Mouse (Mus musculus) intestine, embryonic 15.5 days (tissue): ENCODE data around the gene Clns1a. TPM values are rescaled to one million over a fixed set of nuclear protein-coding genes. Genes with fewer than 3 reads are reported as not detected.

Experiments used
- ATAC-seq: fragments of 200-750 bp; cut with Nextera tagmentation; 2 replicates; pipeline ENCODE4 v1.8.0; 2017; ENCODE audit warnings: moderate TSS enrichment, moderate library complexity
- H3K27ac ChIP-seq: fragments of 300-500 bp; sonication (generic); 2 replicates; pipeline ENCODE4 v1.5.1; 2015; ENCODE audit warnings: mild to moderate bottlenecking, inconsistent platforms
- H3K27me3 ChIP-seq: fragments of 300-500 bp; sonication (generic); replicated peaks from 2 replicates; pipeline ENCODE4 v1.6.1; 2015; ENCODE audit warnings: inconsistent platforms
- H3K36me3 ChIP-seq: fragments of 300-500 bp; sonication (generic); 2 replicates; pipeline ENCODE4 v1.6.1; 2015; ENCODE audit warnings: inconsistent platforms
- H3K4me1 ChIP-seq: fragments of 300-500 bp; sonication (generic); replicated peaks from 2 replicates; pipeline ENCODE4 v1.6.1; 2015; ENCODE audit warnings: inconsistent platforms
- H3K4me2 ChIP-seq: fragments of 300-500 bp; sonication (generic); replicated peaks from 2 replicates; pipeline ENCODE4 v1.6.1; 2015; ENCODE audit warnings: mild to moderate bottlenecking, inconsistent platforms
- H3K4me3 ChIP-seq: fragments of 300-500 bp; sonication (generic); replicated peaks from 2 replicates; pipeline ENCODE4 v1.5.1; 2015; ENCODE audit warnings: inconsistent platforms
- H3K9ac ChIP-seq: fragments of 300-500 bp; sonication (generic); 2 replicates; pipeline ENCODE4 v1.6.1; 2015; ENCODE audit warnings: inconsistent platforms
- H3K9me3 ChIP-seq: fragments of 300-500 bp; sonication (generic); 2 replicates; pipeline ENCODE4 v1.6.1; 2016; ENCODE audit warnings: inconsistent platforms
- WGBS: fragments of 180-500 bp; shearing (Covaris S2); methylation state at CpG from one replicate; pipeline ENCODE4 v1.1.7; 2015; 5-methylcytosine and 5-hydroxymethylcytosine counted together
- polyA plus RNA-seq: library from polyadenylated mRNA; unstranded; fragments of >200 nt; fragmentation: Nextera tagmentation; extraction: Ambion mirVana; gene quantifications from 2 replicates; pipeline ENCODE4 v1.2.1, GENCODE M21; 2015

Clns1a gene
- polyA plus RNA-seq, 1 experiment from 2014 or later = 161 TPM

DNA sequence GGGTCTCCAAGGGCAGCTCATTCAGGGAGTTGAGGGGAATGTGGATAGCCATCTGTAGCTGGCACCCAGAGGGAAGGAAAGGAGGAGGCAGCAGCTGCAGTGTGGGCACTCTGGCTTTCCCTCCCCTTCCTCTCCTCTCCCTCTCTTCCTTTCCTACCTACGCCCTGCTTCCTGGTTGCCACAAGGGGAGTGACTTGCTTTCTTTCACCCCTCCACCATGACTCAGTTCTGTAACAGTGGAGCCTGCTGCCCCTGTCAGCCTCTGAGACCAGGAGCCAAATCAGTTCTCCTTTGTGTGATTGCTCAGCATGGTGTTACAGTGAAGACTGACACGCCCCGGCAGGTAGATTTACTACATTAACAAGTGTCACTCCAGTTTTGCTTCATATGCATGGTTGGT is 12.8 kb downstream of the Clns1a start:
- H3K9ac ChIP-seq = no peak overlapping the region
- no peaks in the 10 kb centered on the region for H3K4me1 ChIP-seq
- ATAC-seq = no peak
- 89% methylated on average over 3 of the region's 3 CpGs for WGBS
- peaks cover 6% of the 10 kb centered on the region; the same call in 1 of the 2 replicates for H3K36me3 ChIP-seq
- no peak overlapping the region for H3K4me3 ChIP-seq
- H3K9me3 ChIP-seq = no peaks in the 10 kb centered on the region
- H3K27ac ChIP-seq = no peak overlapping the region
- no peaks in the 10 kb centered on the region for H3K27me3 ChIP-seq
- H3K4me2 ChIP-seq = no peak overlapping the region

DNA sequence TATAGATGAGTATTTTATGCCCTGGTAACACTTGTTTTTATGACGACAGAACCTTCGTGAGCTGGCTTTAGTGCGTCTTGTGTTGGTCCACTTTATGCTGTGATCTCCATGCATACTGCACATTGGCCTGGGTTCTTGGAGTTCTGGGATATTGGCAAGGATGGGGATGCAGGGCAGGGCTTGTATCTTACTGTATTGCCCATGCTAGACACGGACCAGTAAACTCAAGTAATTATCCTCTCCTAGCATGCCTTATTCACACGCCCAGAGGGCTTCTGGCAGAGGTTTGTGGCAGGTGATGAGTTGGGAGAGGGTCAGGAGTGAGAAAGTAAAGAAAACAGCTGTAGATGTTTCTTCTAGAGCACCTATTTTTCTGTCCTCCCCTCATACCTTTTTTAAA is 18.2 kb downstream of the Clns1a start:
- no peaks in the 10 kb centered on the region for H3K4me1 ChIP-seq
- no peak overlapping the region for H3K4me2 ChIP-seq
- 96% methylated on average over 5 of the region's 5 CpGs for WGBS
- H3K9ac ChIP-seq = no peak overlapping the region
- H3K27ac ChIP-seq = no peak overlapping the region
- no peaks in the 10 kb centered on the region for H3K27me3 ChIP-seq
- no peak overlapping the region for H3K4me3 ChIP-seq
- H3K9me3 ChIP-seq = no peaks in the 10 kb centered on the region
- ATAC-seq = no peak
- peaks cover 12% of the 10 kb centered on the region for H3K36me3 ChIP-seq

DNA sequence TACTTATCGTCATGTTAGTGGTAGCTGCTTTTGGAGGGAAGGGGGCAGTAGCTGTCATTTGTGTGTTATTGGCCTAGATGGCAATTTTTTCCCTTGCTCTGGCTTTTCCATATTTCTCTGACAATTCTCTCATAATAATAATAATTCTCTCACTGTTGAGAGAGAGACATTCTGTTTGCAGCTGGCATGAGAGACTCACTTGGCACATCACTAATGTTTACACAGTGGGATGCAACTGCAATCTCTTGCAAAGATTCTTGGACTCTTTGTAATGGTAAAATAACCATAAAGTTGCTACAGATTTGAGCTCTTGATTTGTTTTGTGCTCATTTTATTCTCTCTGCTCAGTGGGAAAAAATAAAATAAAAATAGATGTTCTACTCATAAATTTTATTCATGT is 20.9 kb downstream of the Clns1a start:
- peaks cover 14% of the 10 kb centered on the region for H3K36me3 ChIP-seq

DNA sequence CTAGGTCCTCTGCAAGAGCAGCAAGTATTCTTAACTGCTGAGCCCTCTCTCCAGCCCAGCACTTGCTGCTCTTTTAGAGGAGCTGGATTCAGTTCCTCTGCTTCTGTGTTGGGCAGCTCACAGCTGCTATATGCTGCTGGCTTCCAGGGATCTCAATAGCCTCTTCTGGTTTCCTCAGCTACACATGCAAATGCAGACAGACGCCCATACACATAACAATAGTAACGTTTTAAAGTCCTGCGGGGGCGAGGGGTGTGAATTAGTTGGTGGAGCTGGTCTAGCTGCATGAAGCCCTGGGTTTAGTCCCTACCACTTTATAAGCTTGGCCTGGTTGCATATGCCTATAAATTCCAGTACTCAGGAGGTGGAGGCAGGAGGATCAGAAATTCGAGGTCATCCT is 22.6 kb downstream of the Clns1a start:
- H3K27ac ChIP-seq = no peak overlapping the region
- H3K4me1 ChIP-seq = no peaks in the 10 kb centered on the region
- ATAC-seq = no peak
- 79% methylated on average over 5 of the region's 5 CpGs for WGBS
- H3K36me3 ChIP-seq = peaks cover 14% of the 10 kb centered on the region
- H3K4me2 ChIP-seq = no peak overlapping the region
- no peaks in the 10 kb centered on the region for H3K9me3 ChIP-seq
- H3K27me3 ChIP-seq = no peaks in the 10 kb centered on the region
- no peak overlapping the region for H3K4me3 ChIP-seq
- no peak overlapping the region for H3K9ac ChIP-seq

More for the DNA sequence above, 20.9 kb downstream of the Clns1a start:
- Histone ChIP-seq H3K4me2 (no peak overlapping the region), H3K27me3 (no peaks in the 10 kb centered on the region), H3K9ac (no peak overlapping the region), H3K27ac (no peak overlapping the region), H3K4me3 (no peak overlapping the region), H3K4me1 (no peaks in the 10 kb centered on the region), H3K9me3 (no peaks in the 10 kb centered on the region)
- ATAC-seq = no peak
- 93% methylated on average over 1 of the region's 1 CpGs for WGBS

DNA sequence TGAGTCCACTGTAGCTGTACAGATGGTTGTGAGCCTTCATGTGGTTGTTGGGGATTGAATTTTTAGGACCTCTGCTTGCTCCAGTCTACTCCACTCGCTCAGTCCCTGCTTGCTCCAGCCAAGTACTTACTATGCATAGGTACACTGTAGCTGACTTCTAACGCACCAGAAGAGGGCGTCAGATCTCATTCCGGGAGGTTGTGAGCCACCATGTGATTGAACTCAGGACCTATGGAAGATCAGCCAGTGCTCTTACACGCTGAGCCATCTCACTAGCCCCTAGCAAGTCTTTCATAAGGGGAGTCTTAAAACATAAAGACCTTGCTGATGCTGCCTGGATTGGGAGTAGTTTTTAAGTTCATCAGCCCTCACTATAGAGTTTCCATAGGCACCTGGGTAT is 23.7 kb downstream of the Clns1a start:
- WGBS = 87% methylated on average over 5 of the region's 5 CpGs
- H3K4me1 ChIP-seq = no peaks in the 10 kb centered on the region

DNA sequence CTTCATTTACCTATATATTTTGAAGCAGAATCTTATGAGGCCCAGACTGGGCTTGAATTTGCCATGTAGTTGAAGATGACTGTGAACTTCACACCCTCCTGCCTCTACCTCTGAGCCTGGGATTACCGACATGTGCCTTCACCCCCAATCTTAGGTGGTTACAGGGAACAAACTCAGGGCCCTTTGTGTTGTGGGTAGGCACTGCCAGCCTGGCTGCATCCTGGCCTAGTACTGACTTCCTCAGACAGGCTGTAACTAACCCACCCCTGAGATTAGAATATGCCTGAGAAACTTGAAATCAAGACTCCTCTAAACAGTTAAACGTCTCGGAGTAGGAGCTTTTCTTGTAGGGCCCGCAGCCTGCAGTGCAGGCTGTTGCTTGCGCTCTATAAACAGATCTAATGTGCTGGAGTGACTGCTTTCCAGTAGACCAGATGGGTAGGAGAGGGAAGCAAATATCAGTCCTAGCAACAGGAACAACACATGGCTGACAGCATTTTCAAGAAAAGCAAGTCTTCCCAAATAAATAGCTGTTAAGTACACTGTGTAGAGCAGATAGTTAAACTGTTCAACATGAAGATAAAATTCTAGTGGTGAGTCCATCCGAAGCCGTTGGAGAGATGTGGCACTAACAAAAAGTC is 26.0 kb downstream of the Clns1a start:
- no peak overlapping the region for H3K4me3 ChIP-seq
- H3K4me2 ChIP-seq = no peak overlapping the region
- H3K9me3 ChIP-seq = no peaks in the 10 kb centered on the region
- no peaks in the 10 kb centered on the region for H3K4me1 ChIP-seq
- H3K9ac ChIP-seq = no peak overlapping the region
- H3K36me3 ChIP-seq = peaks cover 14% of the 10 kb centered on the region
- 86% methylated on average over 7 of the region's 7 CpGs for WGBS
- H3K27me3 ChIP-seq = no peaks in the 10 kb centered on the region
- no peak for ATAC-seq
- H3K27ac ChIP-seq = no peak overlapping the region

More for the DNA sequence above, 23.7 kb downstream of the Clns1a start:
- H3K27ac ChIP-seq = no peak overlapping the region
- no peak overlapping the region for H3K9ac ChIP-seq
- no peaks in the 10 kb centered on the region for H3K27me3 ChIP-seq
- H3K9me3 ChIP-seq = no peaks in the 10 kb centered on the region
- ATAC-seq = no peak
- H3K36me3 ChIP-seq = peaks cover 8% of the 10 kb centered on the region
- H3K4me2 ChIP-seq = no peak overlapping the region
- no peak overlapping the region for H3K4me3 ChIP-seq

DNA sequence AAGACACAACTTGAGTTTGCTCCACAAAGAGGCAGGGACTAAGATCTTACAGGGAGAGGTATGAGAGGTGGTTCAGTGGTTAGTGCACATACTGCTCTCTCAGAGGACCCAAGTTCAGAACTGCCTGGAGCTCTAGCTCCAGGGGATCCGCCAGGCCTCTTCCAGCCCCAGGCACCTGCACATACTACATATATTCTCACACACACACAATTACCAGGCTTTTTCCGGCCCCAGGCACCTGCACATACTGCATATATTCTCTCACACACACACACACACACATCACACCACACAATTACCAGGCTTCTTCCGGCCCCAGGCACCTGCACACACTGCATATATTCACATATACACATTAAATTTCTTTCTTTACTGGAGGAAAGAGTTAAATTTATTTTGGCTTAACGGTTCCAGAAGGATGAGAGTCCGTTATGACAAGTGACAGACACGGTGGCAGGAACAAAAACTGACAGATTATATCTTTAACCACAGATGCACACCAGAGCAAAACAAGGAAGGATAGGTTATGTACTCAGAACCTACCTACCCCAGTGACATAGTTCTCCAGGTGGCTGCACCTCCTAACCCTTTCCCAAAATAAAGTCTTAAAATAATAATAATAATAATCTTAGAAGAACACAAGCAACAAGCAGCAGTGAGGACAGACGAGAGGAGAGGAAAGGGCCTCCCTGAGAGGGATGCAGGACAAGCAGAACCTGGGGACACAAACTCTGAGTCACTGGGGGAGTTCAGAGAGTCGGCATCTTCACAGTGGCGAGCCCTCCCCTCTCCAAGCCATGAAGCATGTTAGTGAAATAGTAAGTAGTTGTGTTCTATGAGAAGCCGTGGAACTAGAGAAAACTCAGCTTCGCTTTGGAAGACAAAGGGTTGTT is 27.5 kb downstream of the Clns1a start:
- Histone ChIP-seq H3K4me1 (no peaks in the 10 kb centered on the region), H3K9me3 (no peaks in the 10 kb centered on the region), H3K4me3 (no peak overlapping the region), H3K36me3 (peaks cover 13% of the 10 kb centered on the region), H3K27ac (no peak overlapping the region), H3K9ac (no peak overlapping the region), H3K4me2 (no peak overlapping the region), H3K27me3 (no peaks in the 10 kb centered on the region)
- no peak for ATAC-seq
- WGBS = 81% methylated on average over 11 of the region's 11 CpGs

DNA sequence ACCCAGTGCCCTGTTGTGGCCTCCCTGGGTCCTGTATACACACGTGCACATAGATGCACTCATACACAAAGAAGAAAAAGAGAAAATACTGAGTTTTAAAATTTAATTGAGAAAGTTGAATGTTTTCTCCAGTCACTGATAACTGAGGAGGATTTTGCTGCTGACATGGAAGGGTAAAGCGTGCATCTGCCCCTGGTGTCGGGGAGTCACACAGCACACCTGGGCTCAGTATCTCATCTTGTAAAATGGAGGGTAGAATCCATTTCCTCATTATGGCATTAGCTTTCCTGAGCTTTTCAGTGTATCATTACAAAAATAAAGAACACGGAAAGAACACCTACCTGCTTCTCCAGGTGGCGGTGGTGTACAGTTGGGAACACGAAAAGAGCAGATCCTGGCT is 29.0 kb downstream of the Clns1a start:
- Histone ChIP-seq H3K4me1 (no peaks in the 10 kb centered on the region), H3K9me3 (no peaks in the 10 kb centered on the region), H3K27me3 (no peaks in the 10 kb centered on the region), H3K27ac (no peak overlapping the region), H3K9ac (no peak overlapping the region), H3K4me2 (no peak overlapping the region), H3K4me3 (no peak overlapping the region), H3K36me3 (peaks cover 6% of the 10 kb centered on the region; the same call in 1 of the 2 replicates)
- 92% methylated on average over 6 of the region's 6 CpGs for WGBS
- ATAC-seq = no peak

DNA sequence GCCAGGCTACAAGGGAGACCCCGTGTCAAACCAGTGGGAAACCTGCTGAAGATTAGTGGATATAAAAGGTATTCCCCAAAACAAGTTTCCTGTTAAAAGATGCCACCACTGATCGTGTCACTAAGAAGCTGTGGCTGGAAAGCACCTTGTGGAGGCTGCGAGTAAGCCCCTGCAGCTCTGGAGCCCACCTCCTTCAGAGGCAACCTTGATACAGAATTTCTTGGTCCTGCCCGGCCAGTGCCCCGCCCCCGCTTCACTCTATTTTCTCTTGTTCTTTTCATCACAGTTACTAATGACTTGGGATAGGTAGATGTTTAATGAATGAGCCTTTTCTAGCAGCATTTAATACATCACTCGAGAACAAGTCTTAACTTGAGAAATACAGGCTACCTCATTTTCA is 29.6 kb downstream of the Clns1a start:
- Histone ChIP-seq H3K36me3 (peaks cover 6% of the 10 kb centered on the region; the same call in 1 of the 2 replicates), H3K9ac (no peak overlapping the region), H3K4me3 (no peak overlapping the region), H3K27me3 (no peaks in the 10 kb centered on the region), H3K4me2 (no peak overlapping the region), H3K9me3 (no peaks in the 10 kb centered on the region), H3K27ac (no peak overlapping the region), H3K4me1 (no peaks in the 10 kb centered on the region)
- 87% methylated on average over 7 of the region's 7 CpGs for WGBS
- no peak for ATAC-seq

DNA sequence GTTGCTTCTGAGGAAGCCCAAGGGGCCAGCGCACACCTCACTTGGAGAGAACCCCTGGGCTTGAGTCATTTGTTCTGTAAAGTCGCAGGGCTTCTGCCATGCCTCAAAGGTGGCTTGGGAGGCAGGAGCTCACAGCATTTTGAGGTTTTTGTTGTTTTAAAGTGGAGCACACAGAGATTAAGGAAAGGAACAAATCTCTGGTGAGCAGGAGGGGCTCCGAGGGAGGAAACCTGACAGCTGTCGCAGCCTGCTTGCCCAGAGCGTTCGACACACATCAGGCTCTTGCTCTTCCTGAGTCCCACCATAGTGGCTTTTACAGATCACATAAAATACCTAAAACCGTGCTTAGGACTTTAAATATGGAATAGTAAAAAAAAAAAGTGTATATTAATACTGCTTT is 30.3 kb downstream of the Clns1a start:
- WGBS = 78% methylated on average over 7 of the region's 7 CpGs
- H3K4me3 ChIP-seq = no peak overlapping the region
- H3K9ac ChIP-seq = no peak overlapping the region
- no peak overlapping the region for H3K27ac ChIP-seq
- peaks cover 6% of the 10 kb centered on the region; the same call in 1 of the 2 replicates for H3K36me3 ChIP-seq
- H3K27me3 ChIP-seq = no peaks in the 10 kb centered on the region
- H3K4me1 ChIP-seq = no peaks in the 10 kb centered on the region
- no peak overlapping the region for H3K4me2 ChIP-seq
- no peak for ATAC-seq
- no peaks in the 10 kb centered on the region for H3K9me3 ChIP-seq

DNA sequence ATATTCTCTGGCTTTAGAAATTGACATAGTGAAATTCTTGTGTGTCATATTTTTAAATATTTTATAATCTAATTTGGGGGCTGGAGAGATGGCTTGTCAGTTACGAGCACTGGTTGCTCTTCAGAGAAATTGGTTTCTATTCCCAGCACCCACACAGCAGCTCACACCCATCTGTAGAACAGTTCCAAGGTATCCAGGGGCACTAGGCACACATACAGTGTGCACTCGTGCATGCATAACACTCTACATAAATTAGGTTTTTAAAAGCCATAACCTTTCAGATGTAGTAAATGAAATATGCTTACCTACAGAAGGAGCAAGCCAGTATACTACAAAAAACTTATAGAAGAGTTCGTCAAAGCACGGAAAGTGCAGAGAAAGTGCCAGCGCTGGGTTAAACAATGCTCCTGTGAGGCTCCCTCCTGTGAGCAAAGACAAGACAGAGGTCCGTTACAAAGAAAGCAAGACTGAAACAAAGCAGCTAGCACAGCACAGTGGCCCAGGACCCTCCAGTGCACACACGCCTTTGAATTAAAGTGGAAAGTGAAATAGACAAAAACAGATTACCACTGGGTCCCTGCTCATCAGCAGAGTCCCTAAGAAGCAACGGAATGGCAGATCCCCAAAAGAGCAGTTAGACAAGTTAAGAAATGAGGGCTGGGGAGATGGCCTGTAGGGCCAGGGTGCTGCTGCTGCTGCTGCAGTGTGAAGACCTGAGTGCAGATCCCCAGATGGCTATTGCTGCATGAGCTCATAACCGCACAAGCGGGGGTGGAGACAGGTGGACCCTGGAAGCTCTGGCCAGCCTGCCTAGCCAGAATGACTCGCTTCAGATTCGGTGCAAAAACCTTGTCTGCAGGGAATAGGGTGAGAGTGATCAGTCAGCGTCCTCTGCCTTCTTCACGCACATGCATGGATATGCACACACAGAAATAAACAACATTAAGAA is 32.5 kb downstream of the Clns1a start:
- no peaks in the 10 kb centered on the region for H3K4me1 ChIP-seq
- no peaks in the 10 kb centered on the region for H3K27me3 ChIP-seq
- no peak overlapping the region for H3K4me3 ChIP-seq
- ATAC-seq = no peak
- H3K4me2 ChIP-seq = no peak overlapping the region
- peaks cover 6% of the 10 kb centered on the region; the same call in 1 of the 2 replicates for H3K36me3 ChIP-seq
- no peak overlapping the region for H3K9ac ChIP-seq
- WGBS = 73% methylated on average over 14 of the region's 14 CpGs
- no peak overlapping the region for H3K27ac ChIP-seq
- H3K9me3 ChIP-seq = no peaks in the 10 kb centered on the region

DNA sequence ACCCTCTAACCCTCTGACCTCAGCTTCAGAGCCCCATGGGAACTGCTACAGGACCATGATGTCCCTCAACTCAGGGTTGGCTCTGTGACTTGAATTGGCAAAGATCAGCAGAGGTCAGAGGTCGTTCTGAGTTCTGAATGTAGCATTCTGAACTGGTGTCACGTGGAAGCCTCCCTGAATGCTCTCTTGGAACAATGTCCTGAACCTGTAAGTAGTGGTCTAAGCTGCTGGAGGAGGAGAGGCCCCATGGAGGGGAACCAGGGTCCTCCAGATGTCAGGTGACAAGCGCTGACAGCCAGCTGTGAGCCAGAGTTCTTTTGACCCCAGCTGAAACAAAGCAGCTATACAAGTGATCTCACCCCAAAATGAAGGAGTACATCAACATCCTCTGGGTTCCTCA is 34.0 kb downstream of the Clns1a start:
- peaks cover 3% of the 10 kb centered on the region; the same call in 1 of the 2 replicates for H3K36me3 ChIP-seq
- no peaks in the 10 kb centered on the region for H3K27me3 ChIP-seq
- ATAC-seq = no peak
- WGBS = 67% methylated on average over 3 of the region's 3 CpGs
- H3K4me2 ChIP-seq = no peak overlapping the region
- H3K9ac ChIP-seq = no peak overlapping the region
- H3K4me3 ChIP-seq = no peak overlapping the region
- H3K27ac ChIP-seq = no peak overlapping the region
- no peaks in the 10 kb centered on the region for H3K4me1 ChIP-seq
- H3K9me3 ChIP-seq = no peaks in the 10 kb centered on the region
